Mouse (Mus musculus) thymus, postnatal 0 days (tissue): ENCODE results near the gene Cox6a2. TPM values are rescaled to one million over a fixed set of nuclear protein-coding genes. Genes with fewer than 3 reads are reported as not detected.

ENCODE experiments used
- polyA plus RNA-seq: library from polyadenylated mRNA; unstranded; fragments of >200 nt; fragmentation: Nextera tagmentation; extraction: Ambion mirVana; gene quantifications from 2 replicates; pipeline ENCODE4 v1.2.1, GENCODE M21; 2015

The Cox6a2 gene
- polyA plus RNA-seq, 1 experiment from 2014 or later, result 4.0 TPM

Other genes with a start within 250 kb of the Cox6a2 start
- gene Fus, start 238.9 kb downstream of the Cox6a2 start, polyA plus RNA-seq, result 178 and 286 TPM in 2 replicates
- gene Pycard, start 212.5 kb downstream of the Cox6a2 start, polyA plus RNA-seq, result 372 and 387 TPM in 2 replicates
- gene Trim72, start 202.4 kb downstream of the Cox6a2 start, polyA plus RNA-seq, result not detected in 2 replicates
- 1.2 and 1.4 TPM in 2 replicates for gene Itgam, start 143.7 kb downstream of the Cox6a2 start, polyA plus RNA-seq
- gene Gm49368, start 143.7 kb downstream of the Cox6a2 start, polyA plus RNA-seq, result not detected in 2 replicates
- gene Itgax, start 76.8 kb downstream of the Cox6a2 start, polyA plus RNA-seq, result 1.5 and 1.6 TPM in 2 replicates
- 1.7 and 1.9 TPM in 2 replicates for gene Itgad, start 52.0 kb downstream of the Cox6a2 start, polyA plus RNA-seq
- gene Armc5, start 31.0 kb upstream of the Cox6a2 start, polyA plus RNA-seq, result 16.2 and 16.6 TPM in 2 replicates
- gene 9130023H24Rik, start 31.6 kb upstream of the Cox6a2 start, polyA plus RNA-seq, result 4.8 and 5.5 TPM in 2 replicates
- gene Tgfb1i1, start 40.4 kb upstream of the Cox6a2 start, polyA plus RNA-seq, result 12.7 and 13.9 TPM in 2 replicates
- gene Slc5a2, start 59.3 kb upstream of the Cox6a2 start, polyA plus RNA-seq, result not detected in 2 replicates
- gene BC017158, start 91.8 kb upstream of the Cox6a2 start, polyA plus RNA-seq, result 9.0 and 10.0 TPM in 2 replicates
- gene Rgs10, start 212.4 kb upstream of the Cox6a2 start, polyA plus RNA-seq, result 243 and 265 TPM in 2 replicates